Mouse (Mus musculus) hindbrain, embryonic 12.5 days (tissue): ENCODE data around the gene Acaca. TPM values are rescaled to one million over a fixed set of nuclear protein-coding genes. Genes with fewer than 3 reads are reported as not detected.

Source experiments
- ATAC-seq: fragments of 200-750 bp; cut with Nextera tagmentation; 2 replicates; pipeline ENCODE4 v1.8.0; 2017; ENCODE audit warnings: moderate TSS enrichment; ENCODE audit not compliant: low FRiP score
- H3K27ac ChIP-seq: fragments of 300-500 bp; sonication (generic); 2 replicates; pipeline ENCODE4 v1.5.1; 2016; ENCODE audit warnings: mild to moderate bottlenecking
- H3K27me3 ChIP-seq: fragments of 300-500 bp; sonication (generic); 2 replicates; pipeline ENCODE4 v1.6.1; 2016; ENCODE audit warnings: mild to moderate bottlenecking
- H3K36me3 ChIP-seq: fragments of 300-500 bp; sonication (generic); 2 replicates; pipeline ENCODE4 v1.6.1; 2016; ENCODE audit warnings: mild to moderate bottlenecking
- H3K4me1 ChIP-seq: fragments of 300-500 bp; sonication (generic); 2 replicates; pipeline ENCODE4 v1.6.1; 2016
- H3K4me2 ChIP-seq: fragments of 300-500 bp; sonication (generic); replicated peaks from 2 replicates; pipeline ENCODE4 v1.6.1; 2016; ENCODE audit warnings: mild to moderate bottlenecking
- H3K4me3 ChIP-seq: fragments of 300-500 bp; sonication (generic); 2 replicates; pipeline ENCODE4 v1.5.1; 2016; ENCODE audit warnings: mild to moderate bottlenecking
- H3K9ac ChIP-seq: fragments of 300-500 bp; sonication (generic); 2 replicates; pipeline ENCODE4 v1.6.1; 2016; ENCODE audit warnings: mild to moderate bottlenecking, moderate library complexity
- H3K9me3 ChIP-seq: fragments of 300-500 bp; sonication (generic); replicated peaks from 2 replicates; pipeline ENCODE4 v1.6.1; 2016; ENCODE audit warnings: mild to moderate bottlenecking
- WGBS: fragments of 180-500 bp; shearing (Covaris S2); methylation state at CpG from one replicate; pipeline ENCODE4 v1.1.7; 2016; 5-methylcytosine and 5-hydroxymethylcytosine counted together
- polyA plus RNA-seq: library from polyadenylated mRNA; unstranded; fragments of >200 nt; fragmentation: Nextera tagmentation; extraction: Ambion mirVana; gene quantifications from 2 replicates; pipeline ENCODE4 v1.2.1, GENCODE M21; 2016

Gene Acaca
- polyA plus RNA-seq, 1 experiment from 2014 or later, result 31.6 TPM

- peaks cover 58% of the 10 kb centered on the region for H3K36me3 ChIP-seq
- no peak overlapping the region for H3K27ac ChIP-seq
- ATAC-seq, result no peak
- WGBS, result 71% methylated on average over 2 of the region's 2 CpGs
- no peaks in the 10 kb centered on the region for H3K9me3 ChIP-seq
- H3K27me3 ChIP-seq, result no peaks in the 10 kb centered on the region
- no peak overlapping the region for H3K4me3 ChIP-seq
- H3K4me2 ChIP-seq, result no peak overlapping the region
- H3K4me1 ChIP-seq, result no peaks in the 10 kb centered on the region
- no peak overlapping the region for H3K9ac ChIP-seq
Observed at GRCm38 (mm10) chr11:84116221-84116620, 13.3 kb upstream of the Acaca start.

- H3K9me3 ChIP-seq, result no peaks in the 10 kb centered on the region
- no peak for ATAC-seq
- 93% methylated on average over 4 of the region's 4 CpGs for WGBS
- H3K4me1 ChIP-seq, result no peaks in the 10 kb centered on the region
- no peak overlapping the region for H3K4me3 ChIP-seq
- H3K27me3 ChIP-seq, result no peaks in the 10 kb centered on the region
- H3K36me3 ChIP-seq, result peaks cover 58% of the 10 kb centered on the region
- no peak overlapping the region for H3K27ac ChIP-seq
- no peak overlapping the region for H3K9ac ChIP-seq
- no peak overlapping the region for H3K4me2 ChIP-seq
Observed at GRCm38 (mm10) chr11:84117431-84117830, 12.0 kb upstream of the Acaca start.

- ATAC-seq, result no peak
- no peak overlapping the region for H3K4me2 ChIP-seq
- 82% methylated on average over 12 of the region's 12 CpGs for WGBS
- H3K36me3 ChIP-seq, result peaks cover 56% of the 10 kb centered on the region
- H3K9ac ChIP-seq, result no peak overlapping the region
- no peaks in the 10 kb centered on the region for H3K4me1 ChIP-seq
- no peaks in the 10 kb centered on the region for H3K27me3 ChIP-seq
- H3K4me3 ChIP-seq, result no peak overlapping the region
- H3K9me3 ChIP-seq, result no peaks in the 10 kb centered on the region
- H3K27ac ChIP-seq, result no peak overlapping the region
Observed at GRCm38 (mm10) chr11:84121051-84121956, 8.2 kb upstream of the Acaca start.

GRCm38 (mm10) chr11:84127977-84128376 lies 1.5 kb upstream of the Acaca start:
- Histone ChIP-seq H3K4me3 (no peak overlapping the region), H3K9ac (no peak overlapping the region; the same call in 1 of the 2 replicates), H3K27me3 (no peaks in the 10 kb centered on the region), H3K27ac (no peak overlapping the region), H3K36me3 (peaks cover 15% of the 10 kb centered on the region), H3K9me3 (no peaks in the 10 kb centered on the region), H3K4me1 (peaks cover 7% of the 10 kb centered on the region; the same call in 1 of the 2 replicates), H3K4me2 (peak overlapping the region; percentile 82; the same call in 1 of the 2 replicates)
- 96% methylated on average over 4 of the region's 4 CpGs for WGBS
- no peak for ATAC-seq

GRCm38 (mm10) chr11:84129799-84130185 lies 320 bp downstream of the Acaca start:
- H3K4me3 ChIP-seq, result peak overlapping the region; percentile 85
- H3K27me3 ChIP-seq, result no peaks in the 10 kb centered on the region
- 5% methylated on average over 11 of the region's 11 CpGs for WGBS
- peak overlapping the region; percentile 88 for H3K9ac ChIP-seq
- H3K4me2 ChIP-seq, result peak overlapping the region; percentile 82
- peak; percentile 59 for ATAC-seq
- peaks cover 8% of the 10 kb centered on the region for H3K36me3 ChIP-seq
- H3K27ac ChIP-seq, result 0 out of 2 replicates have a peak overlapping the region, but pooled peaks have one; percentile 77
- H3K4me1 ChIP-seq, result peaks cover 7% of the 10 kb centered on the region; the same call in 1 of the 2 replicates
- no peaks in the 10 kb centered on the region for H3K9me3 ChIP-seq

GRCm38 (mm10) chr11:84134331-84134860 lies 4.9 kb downstream of the Acaca start:
- no peak overlapping the region for H3K4me2 ChIP-seq
- no peaks in the 10 kb centered on the region for H3K27me3 ChIP-seq
- no peaks in the 10 kb centered on the region for H3K36me3 ChIP-seq
- 88% methylated on average over 2 of the region's 2 CpGs for WGBS
- H3K9ac ChIP-seq, result no peak overlapping the region
- no peak for ATAC-seq
- H3K4me1 ChIP-seq, result peaks cover 3% of the 10 kb centered on the region; the same call in 1 of the 2 replicates
- H3K9me3 ChIP-seq, result no peaks in the 10 kb centered on the region
- no peak overlapping the region for H3K4me3 ChIP-seq
- H3K27ac ChIP-seq, result no peak overlapping the region

GRCm38 (mm10) chr11:84136453-84136852 lies 7.0 kb downstream of the Acaca start:
- no peak overlapping the region for H3K4me2 ChIP-seq
- no peaks in the 10 kb centered on the region for H3K36me3 ChIP-seq
- WGBS, result 85% methylated on average over 3 of the region's 3 CpGs
- no peak overlapping the region for H3K9ac ChIP-seq
- H3K4me1 ChIP-seq, result no peaks in the 10 kb centered on the region
- H3K4me3 ChIP-seq, result no peak overlapping the region
- H3K27ac ChIP-seq, result no peak overlapping the region
- no peak for ATAC-seq
- H3K27me3 ChIP-seq, result no peaks in the 10 kb centered on the region
- H3K9me3 ChIP-seq, result no peaks in the 10 kb centered on the region

- H3K4me2 ChIP-seq, result no peak overlapping the region
- H3K36me3 ChIP-seq, result no peaks in the 10 kb centered on the region
- 66% methylated on average over 2 of the region's 2 CpGs for WGBS
- H3K9me3 ChIP-seq, result no peaks in the 10 kb centered on the region
- H3K4me3 ChIP-seq, result no peak overlapping the region
- H3K4me1 ChIP-seq, result no peaks in the 10 kb centered on the region
- no peak for ATAC-seq
- no peaks in the 10 kb centered on the region for H3K27me3 ChIP-seq
- no peak overlapping the region for H3K27ac ChIP-seq
- H3K9ac ChIP-seq, result no peak overlapping the region
Observed at GRCm38 (mm10) chr11:84141752-84142151, 12.3 kb downstream of the Acaca start.

- no peaks in the 10 kb centered on the region for H3K36me3 ChIP-seq
- no peaks in the 10 kb centered on the region for H3K27me3 ChIP-seq
- no peak overlapping the region for H3K4me2 ChIP-seq
- WGBS, result 75% methylated on average over 10 of the region's 10 CpGs
- H3K27ac ChIP-seq, result no peak overlapping the region
- no peak for ATAC-seq
- H3K4me1 ChIP-seq, result no peaks in the 10 kb centered on the region
- no peaks in the 10 kb centered on the region for H3K9me3 ChIP-seq
- H3K4me3 ChIP-seq, result no peak overlapping the region
- H3K9ac ChIP-seq, result no peak overlapping the region
Observed at GRCm38 (mm10) chr11:84145201-84145798, 15.8 kb downstream of the Acaca start.

GRCm38 (mm10) chr11:84146081-84146480 lies 16.6 kb downstream of the Acaca start:
- Histone ChIP-seq H3K4me1 (no peaks in the 10 kb centered on the region), H3K4me2 (no peak overlapping the region), H3K9ac (no peak overlapping the region), H3K36me3 (no peaks in the 10 kb centered on the region), H3K27ac (no peak overlapping the region), H3K4me3 (no peak overlapping the region), H3K9me3 (no peaks in the 10 kb centered on the region), H3K27me3 (no peaks in the 10 kb centered on the region)
- 51% methylated on average over 3 of the region's 3 CpGs for WGBS
- ATAC-seq, result no peak

GRCm38 (mm10) chr11:84150884-84151283 lies 21.4 kb downstream of the Acaca start:
- H3K9ac ChIP-seq, result no peak overlapping the region
- H3K27me3 ChIP-seq, result no peaks in the 10 kb centered on the region
- no peak overlapping the region for H3K27ac ChIP-seq
- no peak for ATAC-seq
- no peaks in the 10 kb centered on the region for H3K36me3 ChIP-seq
- H3K4me2 ChIP-seq, result no peak overlapping the region
- no peaks in the 10 kb centered on the region for H3K4me1 ChIP-seq
- H3K9me3 ChIP-seq, result no peaks in the 10 kb centered on the region
- H3K4me3 ChIP-seq, result no peak overlapping the region
- 62% methylated on average over 2 of the region's 2 CpGs for WGBS

GRCm38 (mm10) chr11:84156535-84157262 lies 27.2 kb downstream of the Acaca start:
- no peaks in the 10 kb centered on the region for H3K36me3 ChIP-seq
- no peak for ATAC-seq
- H3K9me3 ChIP-seq, result no peaks in the 10 kb centered on the region
- WGBS, result 92% methylated on average over 4 of the region's 4 CpGs
- H3K27ac ChIP-seq, result no peak overlapping the region
- H3K9ac ChIP-seq, result no peak overlapping the region
- no peaks in the 10 kb centered on the region for H3K4me1 ChIP-seq
- H3K27me3 ChIP-seq, result no peaks in the 10 kb centered on the region
- no peak overlapping the region for H3K4me3 ChIP-seq
- no peak overlapping the region for H3K4me2 ChIP-seq
